Mouse (Mus musculus) limb, embryonic 15.5 days (tissue): ENCODE measurements around the gene Foxo1. TPM values are rescaled to one million over a fixed set of nuclear protein-coding genes. Genes with fewer than 3 reads are reported as not detected.

ENCODE experiments used
- ATAC-seq: fragments of 200-750 bp; cut with Nextera tagmentation; 2 replicates; pipeline ENCODE4 v1.8.0; 2017; ENCODE audit warnings: low read depth, moderate TSS enrichment; ENCODE audit not compliant: insufficient number of reproducible peaks, low FRiP score, low TSS enrichment
- H3K27ac ChIP-seq: fragments of 300-500 bp; sonication (generic); 2 replicates; pipeline ENCODE4 v1.5.1; 2015; ENCODE audit warnings: moderate library complexity, mild to moderate bottlenecking, inconsistent platforms
- H3K27me3 ChIP-seq: fragments of 300-500 bp; sonication (generic); 2 replicates; pipeline ENCODE4 v1.6.1; 2015; ENCODE audit warnings: inconsistent platforms
- H3K36me3 ChIP-seq: fragments of 300-500 bp; sonication (generic); 2 replicates; pipeline ENCODE4 v1.6.1; 2015; ENCODE audit warnings: inconsistent platforms
- H3K4me1 ChIP-seq: fragments of 300-500 bp; sonication (generic); 2 replicates; pipeline ENCODE4 v1.6.1; 2015; ENCODE audit warnings: inconsistent platforms
- H3K4me2 ChIP-seq: fragments of 300-500 bp; sonication (generic); 2 replicates; pipeline ENCODE4 v1.6.1; 2015; ENCODE audit warnings: mild to moderate bottlenecking, inconsistent platforms
- H3K4me3 ChIP-seq: fragments of 300-500 bp; sonication (generic); 2 replicates; pipeline ENCODE4 v1.5.1; 2015; ENCODE audit warnings: mild to moderate bottlenecking, inconsistent platforms
- H3K9ac ChIP-seq: fragments of 300-500 bp; sonication (generic); 2 replicates; pipeline ENCODE4 v1.6.1; 2015; ENCODE audit warnings: inconsistent platforms
- H3K9me3 ChIP-seq: fragments of 300-500 bp; sonication (generic); 2 replicates; pipeline ENCODE4 v1.6.1; 2016; ENCODE audit warnings: inconsistent platforms
- WGBS: fragments of 180-500 bp; shearing (Covaris S2); methylation state at CpG from one replicate; pipeline ENCODE4 v1.1.7; 2015; 5-methylcytosine and 5-hydroxymethylcytosine counted together
- polyA plus RNA-seq: library from polyadenylated mRNA; unstranded; fragments of >200 nt; fragmentation: Nextera tagmentation; extraction: Ambion mirVana; gene quantifications from 2 replicates; pipeline ENCODE4 v1.2.1, GENCODE M21; 2015

Foxo1 gene
- polyA plus RNA-seq, 1 experiment from 2014 or later, result 5.5 TPM

GRCm38 (mm10) chr3:52269514-52270351 is 1.6 kb downstream of the Foxo1 start:
- no peaks in the 10 kb centered on the region for H3K9me3 ChIP-seq
- WGBS, result under 1% methylated on average over 55 of the region's 55 CpGs
- no peaks in the 10 kb centered on the region for H3K36me3 ChIP-seq
- H3K4me1 ChIP-seq, result peaks cover 29% of the 10 kb centered on the region
- peak overlapping the region; percentile 97 for H3K4me2 ChIP-seq
- peak overlapping the region; percentile 85 for H3K4me3 ChIP-seq
- ATAC-seq, result no peak
- peak overlapping the region; percentile 81 for H3K9ac ChIP-seq
- H3K27ac ChIP-seq, result peak overlapping the region; percentile 47; the same call in 1 of the 2 replicates
- peaks cover 6% of the 10 kb centered on the region; the same call in 1 of the 2 replicates for H3K27me3 ChIP-seq

GRCm38 (mm10) chr3:52270511-52270910 is 2.4 kb downstream of the Foxo1 start:
- Histone ChIP-seq H3K4me1 (peaks cover 29% of the 10 kb centered on the region), H3K4me3 (peak overlapping the region; percentile 85), H3K9ac (no peak overlapping the region), H3K4me2 (peak overlapping the region; percentile 97), H3K27me3 (peaks cover 6% of the 10 kb centered on the region; the same call in 1 of the 2 replicates), H3K9me3 (no peaks in the 10 kb centered on the region), H3K27ac (no peak overlapping the region), H3K36me3 (no peaks in the 10 kb centered on the region)
- 25% methylated on average over 3 of the region's 3 CpGs for WGBS
- ATAC-seq, result no peak

GRCm38 (mm10) chr3:52271376-52271775 is 3.2 kb downstream of the Foxo1 start:
- no peak for ATAC-seq
- Histone ChIP-seq H3K27ac (no peak overlapping the region), H3K9ac (no peak overlapping the region), H3K27me3 (peaks cover 4% of the 10 kb centered on the region; the same call in 1 of the 2 replicates), H3K4me1 (peaks cover 29% of the 10 kb centered on the region), H3K36me3 (no peaks in the 10 kb centered on the region), H3K4me3 (peak overlapping the region; percentile 8; the same call in 1 of the 2 replicates), H3K9me3 (no peaks in the 10 kb centered on the region), H3K4me2 (no peak overlapping the region)
- WGBS, result 51% methylated on average over 5 of the region's 5 CpGs

- no peak overlapping the region for H3K4me3 ChIP-seq
- H3K4me2 ChIP-seq, result no peak overlapping the region
- H3K9ac ChIP-seq, result no peak overlapping the region
- H3K4me1 ChIP-seq, result peaks cover 21% of the 10 kb centered on the region
- WGBS, result 59% methylated on average over 8 of the region's 8 CpGs
- no peaks in the 10 kb centered on the region for H3K9me3 ChIP-seq
- H3K27ac ChIP-seq, result no peak overlapping the region
- H3K27me3 ChIP-seq, result no peaks in the 10 kb centered on the region
- H3K36me3 ChIP-seq, result no peaks in the 10 kb centered on the region
- no peak for ATAC-seq
Measured at GRCm38 (mm10) chr3:52272376-52272865, 4.3 kb downstream of the Foxo1 start.

GRCm38 (mm10) chr3:52274475-52274874 is 6.3 kb downstream of the Foxo1 start:
- no peak overlapping the region for H3K4me2 ChIP-seq
- no peak overlapping the region for H3K27ac ChIP-seq
- no peaks in the 10 kb centered on the region for H3K36me3 ChIP-seq

GRCm38 (mm10) chr3:52275037-52275555 is 7.0 kb downstream of the Foxo1 start:
- WGBS, result 87% methylated on average over 9 of the region's 9 CpGs
- no peak overlapping the region for H3K4me2 ChIP-seq
- H3K4me1 ChIP-seq, result peaks cover 6% of the 10 kb centered on the region
- H3K36me3 ChIP-seq, result no peaks in the 10 kb centered on the region
- H3K4me3 ChIP-seq, result no peak overlapping the region
- H3K9ac ChIP-seq, result no peak overlapping the region
- no peaks in the 10 kb centered on the region for H3K27me3 ChIP-seq
- H3K9me3 ChIP-seq, result no peaks in the 10 kb centered on the region
- H3K27ac ChIP-seq, result no peak overlapping the region
- no peak for ATAC-seq

More at GRCm38 (mm10) chr3:52274475-52274874, 6.3 kb downstream of the Foxo1 start:
- peaks cover 12% of the 10 kb centered on the region for H3K4me1 ChIP-seq
- no peaks in the 10 kb centered on the region for H3K27me3 ChIP-seq
- no peak overlapping the region for H3K9ac ChIP-seq
- no peak overlapping the region for H3K4me3 ChIP-seq
- H3K9me3 ChIP-seq, result no peaks in the 10 kb centered on the region
- no peak for ATAC-seq

- Histone ChIP-seq H3K4me2 (no peak overlapping the region), H3K36me3 (no peaks in the 10 kb centered on the region), H3K9ac (no peak overlapping the region), H3K27ac (no peak overlapping the region), H3K27me3 (no peaks in the 10 kb centered on the region), H3K4me1 (no peaks in the 10 kb centered on the region; the same call in 1 of the 2 replicates), H3K4me3 (no peak overlapping the region), H3K9me3 (no peaks in the 10 kb centered on the region)
- 81% methylated on average over 1 of the region's 1 CpGs for whole genome bisulfite sequencing
- no peak for ATAC-seq
Measured at GRCm38 (mm10) chr3:52280681-52281080, 12.5 kb downstream of the Foxo1 start.

- 68% methylated on average over 3 of the region's 3 CpGs for whole genome bisulfite sequencing
Measured at GRCm38 (mm10) chr3:52281882-52282281, 13.7 kb downstream of the Foxo1 start.

GRCm38 (mm10) chr3:52282369-52282768 is 14.2 kb downstream of the Foxo1 start:
- no peaks in the 10 kb centered on the region for H3K9me3 ChIP-seq
- no peak for ATAC-seq
- no peak overlapping the region for H3K4me3 ChIP-seq
- no peaks in the 10 kb centered on the region; the same call in 1 of the 2 replicates for H3K4me1 ChIP-seq
- WGBS, result 13% methylated on average over 2 of the region's 2 CpGs
- H3K36me3 ChIP-seq, result no peaks in the 10 kb centered on the region
- no peaks in the 10 kb centered on the region for H3K27me3 ChIP-seq
- no peak overlapping the region for H3K27ac ChIP-seq
- no peak overlapping the region for H3K9ac ChIP-seq
- no peak overlapping the region for H3K4me2 ChIP-seq

More at GRCm38 (mm10) chr3:52281882-52282281, 13.7 kb downstream of the Foxo1 start:
- ATAC-seq, result no peak
- Histone ChIP-seq H3K36me3 (no peaks in the 10 kb centered on the region), H3K9me3 (no peaks in the 10 kb centered on the region), H3K27ac (no peak overlapping the region), H3K4me2 (no peak overlapping the region), H3K27me3 (no peaks in the 10 kb centered on the region), H3K9ac (no peak overlapping the region), H3K4me1 (no peaks in the 10 kb centered on the region; the same call in 1 of the 2 replicates), H3K4me3 (no peak overlapping the region)

GRCm38 (mm10) chr3:52283521-52283920 is 15.4 kb downstream of the Foxo1 start:
- H3K27ac ChIP-seq, result no peak overlapping the region
- no peak overlapping the region for H3K4me2 ChIP-seq
- WGBS, result 72% methylated on average over 6 of the region's 6 CpGs
- H3K9me3 ChIP-seq, result no peaks in the 10 kb centered on the region
- no peak overlapping the region for H3K4me3 ChIP-seq
- no peak overlapping the region for H3K9ac ChIP-seq
- no peaks in the 10 kb centered on the region; the same call in 1 of the 2 replicates for H3K4me1 ChIP-seq
- ATAC-seq, result no peak
- no peaks in the 10 kb centered on the region for H3K27me3 ChIP-seq
- no peaks in the 10 kb centered on the region for H3K36me3 ChIP-seq

GRCm38 (mm10) chr3:52290811-52291210 is 22.7 kb downstream of the Foxo1 start:
- Histone ChIP-seq H3K4me2 (no peak overlapping the region), H3K36me3 (no peaks in the 10 kb centered on the region), H3K4me3 (no peak overlapping the region), H3K27me3 (no peaks in the 10 kb centered on the region), H3K4me1 (0 out of 2 replicates have a peak, but pooled peaks cover 4% of the 10 kb centered on the region), H3K9me3 (no peaks in the 10 kb centered on the region), H3K27ac (no peak overlapping the region), H3K9ac (no peak overlapping the region)
- no peak for ATAC-seq
- WGBS, result 97% methylated on average over 2 of the region's 2 CpGs

GRCm38 (mm10) chr3:52292498-52292897 is 24.4 kb downstream of the Foxo1 start:
- 81% methylated on average over 7 of the region's 7 CpGs for WGBS
- Histone ChIP-seq H3K9ac (no peak overlapping the region), H3K4me3 (no peak overlapping the region), H3K4me2 (no peak overlapping the region), H3K36me3 (no peaks in the 10 kb centered on the region), H3K4me1 (0 out of 2 replicates have a peak, but pooled peaks cover 4% of the 10 kb centered on the region), H3K27me3 (no peaks in the 10 kb centered on the region), H3K9me3 (no peaks in the 10 kb centered on the region), H3K27ac (no peak overlapping the region)
- no peak for ATAC-seq
